Mouse (Mus musculus): ENCODE results near the gene Irf4. TPM values are rescaled to one million over a fixed set of nuclear protein-coding genes. Genes with fewer than 3 reads are reported as not detected.

Gene Irf4
- polyA plus RNA-seq, 1 experiment from 2014 or later, result 0.04 TPM

DNA sequence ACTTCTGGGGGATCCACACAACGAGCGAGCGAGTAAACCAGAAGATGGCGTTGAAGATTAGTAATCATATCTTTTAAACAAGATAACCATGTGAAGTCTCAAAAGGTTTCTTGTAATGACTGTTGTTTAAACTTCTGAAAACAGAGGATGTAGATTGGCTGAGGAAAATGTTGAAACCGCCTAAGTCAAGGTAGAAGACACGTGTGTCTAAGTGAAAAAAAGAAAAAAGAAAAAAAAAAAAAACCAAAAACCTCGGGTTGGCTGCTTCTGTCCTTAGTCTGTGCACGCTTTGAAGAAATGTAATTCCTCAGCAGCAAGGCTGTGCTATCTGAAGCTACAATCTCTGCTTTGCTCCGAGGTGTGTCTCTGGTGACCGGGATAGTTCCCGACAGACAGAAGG, 1.5 kb upstream of the Irf4 start:
- Histone ChIP-seq H3K4me2 (ENCODE audit: low read length) (no peak overlapping the region), H3K36me3 (ENCODE audit: control insufficient read depth, insufficient read depth, low read length) (no peaks in the 10 kb centered on the region), H3K4me3 (ENCODE audit: low read depth, low read length) (no peak overlapping the region), H3K9ac (ENCODE audit: low read length) (no peak overlapping the region), H3K27me3 (replicated peaks; ENCODE audit: control insufficient read depth, insufficient read depth, low read length) (peaks cover 43% of the 10 kb centered on the region), H3K27ac (ENCODE audit: low read depth, low read length) (no peak overlapping the region), H3K9me3 (replicated peaks; ENCODE audit: control insufficient read depth, low read length) (no peaks in the 10 kb centered on the region), H3K4me1 (ENCODE audit: control insufficient read depth, insufficient read depth, low read length) (peaks cover 13% of the 10 kb centered on the region)
- ATAC-seq (no peak), DNase-seq (ENCODE audit: low spot score) (no peak)
- 74% methylated on average over 11 of the region's 11 CpGs for WGBS

DNA sequence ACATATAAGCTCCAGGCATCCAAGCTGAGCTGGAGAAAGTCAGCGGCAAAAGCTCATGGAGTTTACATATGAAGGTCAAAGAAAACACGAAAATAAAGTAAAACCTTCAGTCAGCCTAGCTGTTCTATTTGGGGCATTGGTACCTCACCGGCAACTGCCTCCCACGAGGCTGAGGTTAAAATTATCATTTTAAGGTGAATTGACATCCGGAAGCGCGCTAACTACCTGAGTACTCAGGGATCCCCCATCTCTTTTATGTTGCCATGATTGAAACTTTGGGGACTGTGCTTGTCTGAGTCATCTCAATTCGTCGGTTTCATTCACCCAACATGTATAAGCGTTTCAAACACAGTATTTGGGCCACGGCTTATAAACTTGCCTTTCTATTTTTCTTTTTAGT, 705 bp upstream of the Irf4 start:
- H3K27ac ChIP-seq (ENCODE audit: low read depth, low read length), result no peak overlapping the region
- H3K4me3 ChIP-seq (ENCODE audit: low read depth, low read length), result no peak overlapping the region; the same call in 1 of the 2 replicates
- H3K4me2 ChIP-seq (ENCODE audit: low read length), result no peak overlapping the region
- no peak for ATAC-seq
- DNase-seq (ENCODE audit: low spot score), result no peak
- H3K9me3 ChIP-seq (replicated peaks; ENCODE audit: control insufficient read depth, low read length), result no peaks in the 10 kb centered on the region
- no peak overlapping the region for H3K9ac ChIP-seq (ENCODE audit: low read length)
- H3K4me1 ChIP-seq (ENCODE audit: control insufficient read depth, insufficient read depth, low read length), result peaks cover 13% of the 10 kb centered on the region
- no peaks in the 10 kb centered on the region for H3K36me3 ChIP-seq (ENCODE audit: control insufficient read depth, insufficient read depth, low read length)
- WGBS, result 58% methylated on average over 11 of the region's 11 CpGs
- H3K27me3 ChIP-seq (replicated peaks; ENCODE audit: control insufficient read depth, insufficient read depth, low read length), result peaks cover 43% of the 10 kb centered on the region

DNA sequence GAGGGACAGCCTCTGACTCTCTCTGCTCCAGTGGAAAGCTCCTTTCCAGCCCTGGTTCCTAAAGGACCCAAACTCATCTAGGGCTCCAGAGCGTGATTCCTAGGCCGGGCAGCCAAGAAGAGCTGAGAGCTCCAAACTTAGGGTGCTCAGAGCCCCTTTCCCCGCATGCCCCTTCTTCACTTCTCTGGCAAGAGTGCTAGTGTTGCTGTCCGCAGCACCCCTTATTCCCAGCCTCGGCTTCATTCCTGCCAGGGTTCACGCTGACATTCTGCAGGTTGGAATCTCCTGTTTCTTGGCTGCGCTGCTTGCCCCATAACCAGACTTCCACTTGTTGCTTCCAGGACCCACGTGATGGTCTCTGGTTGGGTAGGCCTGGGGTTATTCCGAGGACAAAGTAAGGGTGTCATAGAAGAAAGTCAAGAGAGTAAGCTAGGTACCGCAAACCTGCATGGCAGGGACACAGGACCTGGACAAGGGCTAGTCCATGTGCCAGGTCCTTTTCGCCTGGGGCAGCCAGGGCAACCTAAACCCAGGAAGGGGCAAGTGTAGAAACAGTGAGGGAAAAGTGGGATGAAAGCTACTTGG, 623 bp downstream of the Irf4 start:
- Histone ChIP-seq H3K4me1 (ENCODE audit: control insufficient read depth, insufficient read depth, low read length) (peaks cover 13% of the 10 kb centered on the region), H3K9ac (ENCODE audit: low read length) (no peak overlapping the region), H3K27me3 (replicated peaks; ENCODE audit: control insufficient read depth, insufficient read depth, low read length) (peaks cover 43% of the 10 kb centered on the region), H3K27ac (ENCODE audit: low read depth, low read length) (no peak overlapping the region), H3K4me3 (ENCODE audit: low read depth, low read length) (peak overlapping the region; percentile 29), H3K36me3 (ENCODE audit: control insufficient read depth, insufficient read depth, low read length) (no peaks in the 10 kb centered on the region), H3K4me2 (ENCODE audit: low read length) (peak overlapping the region; percentile 57), H3K9me3 (replicated peaks; ENCODE audit: control insufficient read depth, low read length) (no peaks in the 10 kb centered on the region)
- WGBS, result 2% methylated on average over 11 of the region's 11 CpGs
- ATAC-seq (peak; percentile 19; the same call in 1 of the 2 replicates), DNase-seq (ENCODE audit: low spot score) (no peak)

DNA sequence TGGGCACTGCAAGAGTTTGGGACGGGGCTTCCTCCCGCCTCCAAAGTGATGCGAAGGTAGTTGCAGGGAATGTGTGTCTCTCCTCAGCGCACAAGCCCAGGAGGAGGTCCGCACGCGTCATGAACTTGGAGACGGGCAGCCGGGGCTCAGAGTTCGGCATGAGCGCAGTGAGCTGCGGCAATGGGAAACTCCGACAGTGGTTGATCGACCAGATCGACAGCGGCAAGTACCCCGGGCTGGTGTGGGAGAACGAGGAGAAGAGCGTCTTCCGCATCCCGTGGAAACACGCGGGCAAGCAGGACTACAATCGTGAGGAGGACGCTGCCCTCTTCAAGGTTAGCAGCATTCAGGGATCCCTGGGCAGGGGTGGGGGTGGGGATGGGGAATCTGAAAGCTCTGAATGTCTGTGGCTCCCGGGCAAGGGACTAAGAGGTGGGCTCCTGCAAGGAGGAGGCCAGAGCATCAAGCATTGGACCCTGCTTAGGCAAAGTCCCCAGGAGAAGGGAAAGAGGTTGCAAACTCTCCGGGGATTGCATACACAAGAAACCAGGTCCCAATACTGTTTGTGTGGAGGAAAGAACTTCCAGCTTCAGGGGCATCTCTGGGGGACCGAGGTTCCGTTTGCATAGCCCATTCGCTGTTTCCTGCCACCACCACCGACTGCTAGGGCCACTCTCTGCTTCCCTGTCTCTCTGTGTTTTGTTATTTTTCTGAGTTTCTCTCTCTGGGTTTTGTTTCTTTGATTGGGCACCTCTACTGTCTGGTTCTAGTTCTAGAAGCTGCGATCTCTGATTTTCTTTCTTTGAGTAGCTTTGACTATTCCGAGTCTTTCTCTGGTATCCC, 1.7 kb downstream of the Irf4 start:
- Histone ChIP-seq H3K27me3 (replicated peaks; ENCODE audit: control insufficient read depth, insufficient read depth, low read length) (peaks cover 43% of the 10 kb centered on the region), H3K27ac (ENCODE audit: low read depth, low read length) (no peak overlapping the region), H3K9ac (ENCODE audit: low read length) (no peak overlapping the region), H3K4me2 (ENCODE audit: low read length) (peak overlapping the region; percentile 57), H3K4me3 (ENCODE audit: low read depth, low read length) (peak overlapping the region; percentile 26), H3K36me3 (ENCODE audit: control insufficient read depth, insufficient read depth, low read length) (no peaks in the 10 kb centered on the region), H3K4me1 (ENCODE audit: control insufficient read depth, insufficient read depth, low read length) (peaks cover 13% of the 10 kb centered on the region), H3K9me3 (replicated peaks; ENCODE audit: control insufficient read depth, low read length) (no peaks in the 10 kb centered on the region)
- DNase-seq (ENCODE audit: low spot score), result peak; percentile 21
- WGBS, result 2% methylated on average over 33 of the region's 33 CpGs
- ATAC-seq, result no peak

DNA sequence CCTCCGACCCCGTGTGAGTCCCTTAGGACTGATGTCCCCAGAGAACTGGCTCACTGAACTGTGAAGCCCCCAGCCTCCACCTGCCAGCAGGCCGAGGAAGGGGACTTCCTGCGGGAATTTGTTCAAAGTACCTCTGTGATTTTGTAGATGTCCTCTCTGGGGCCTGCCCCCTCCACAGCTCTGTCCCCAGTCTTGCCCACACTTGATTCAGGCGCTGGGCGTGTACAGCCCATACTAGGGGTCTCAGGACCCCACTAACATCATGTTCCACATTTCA, 2.2 kb downstream of the Irf4 start:
- Histone ChIP-seq H3K9ac (ENCODE audit: low read length) (no peak overlapping the region), H3K9me3 (replicated peaks; ENCODE audit: control insufficient read depth, low read length) (no peaks in the 10 kb centered on the region), H3K27ac (ENCODE audit: low read depth, low read length) (no peak overlapping the region), H3K36me3 (ENCODE audit: control insufficient read depth, insufficient read depth, low read length) (no peaks in the 10 kb centered on the region), H3K4me1 (ENCODE audit: control insufficient read depth, insufficient read depth, low read length) (peaks cover 13% of the 10 kb centered on the region), H3K27me3 (replicated peaks; ENCODE audit: control insufficient read depth, insufficient read depth, low read length) (peaks cover 43% of the 10 kb centered on the region), H3K4me3 (ENCODE audit: low read depth, low read length) (no peak overlapping the region), H3K4me2 (ENCODE audit: low read length) (no peak overlapping the region)
- ATAC-seq, result no peak
- 19% methylated on average over 6 of the region's 6 CpGs for WGBS
- DNase-seq (ENCODE audit: low spot score), result no peak

DNA sequence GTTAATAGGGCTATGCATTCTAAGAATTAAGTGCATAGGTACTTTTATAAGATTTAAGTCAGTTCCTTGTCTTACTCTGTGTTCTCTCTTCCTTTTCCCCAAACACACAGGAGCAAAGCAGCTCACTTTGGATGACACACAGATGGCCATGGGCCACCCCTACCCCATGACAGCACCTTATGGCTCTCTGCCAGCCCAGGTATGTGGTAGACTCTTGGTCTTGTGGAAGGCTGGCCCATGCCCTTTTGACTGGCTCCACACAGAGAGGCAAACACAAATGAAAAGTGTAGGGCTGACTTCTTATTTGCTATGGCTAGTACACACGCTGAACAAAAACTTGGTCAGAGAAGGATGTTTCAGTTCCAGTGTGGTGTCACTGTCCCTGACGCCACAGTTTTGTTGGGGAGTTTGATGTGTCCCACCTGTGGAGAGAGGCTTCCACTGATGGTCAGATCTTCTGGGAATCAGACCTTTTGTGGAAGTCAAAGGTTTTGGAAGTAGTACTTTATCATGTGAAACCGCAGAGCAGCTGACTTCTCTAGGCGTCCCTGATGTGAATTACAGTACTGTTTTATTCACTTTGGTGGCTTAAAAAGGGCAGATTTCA, 3.7 kb downstream of the Irf4 start:
- no peak for ATAC-seq
- no peak for DNase-seq (ENCODE audit: low spot score)
- no peak overlapping the region for H3K9ac ChIP-seq (ENCODE audit: low read length)
- H3K36me3 ChIP-seq (ENCODE audit: control insufficient read depth, insufficient read depth, low read length), result no peaks in the 10 kb centered on the region
- H3K27me3 ChIP-seq (replicated peaks; ENCODE audit: control insufficient read depth, insufficient read depth, low read length), result peaks cover 37% of the 10 kb centered on the region
- H3K4me1 ChIP-seq (ENCODE audit: control insufficient read depth, insufficient read depth, low read length), result peaks cover 13% of the 10 kb centered on the region
- H3K9me3 ChIP-seq (replicated peaks; ENCODE audit: control insufficient read depth, low read length), result no peaks in the 10 kb centered on the region
- no peak overlapping the region for H3K4me3 ChIP-seq (ENCODE audit: low read depth, low read length)
- H3K27ac ChIP-seq (ENCODE audit: low read depth, low read length), result no peak overlapping the region
- 86% methylated on average over 4 of the region's 4 CpGs for WGBS
- H3K4me2 ChIP-seq (ENCODE audit: low read length), result no peak overlapping the region

DNA sequence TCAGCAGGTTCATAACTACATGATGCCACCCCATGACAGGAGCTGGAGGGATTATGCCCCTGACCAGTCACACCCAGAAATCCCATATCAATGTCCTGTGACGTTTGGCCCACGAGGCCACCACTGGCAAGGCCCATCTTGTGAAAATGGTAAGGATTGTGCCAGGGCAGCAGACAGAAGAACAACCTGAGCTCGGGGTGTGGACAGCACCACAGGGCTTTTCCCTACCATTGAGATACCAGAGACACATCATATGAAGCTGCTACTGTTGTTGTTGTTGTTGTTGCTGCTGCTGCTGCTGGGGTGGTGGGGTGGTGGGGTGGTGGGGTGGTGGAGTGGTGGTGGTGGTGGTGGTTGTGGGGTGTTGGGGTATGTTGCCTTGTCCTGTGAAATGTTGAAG, 4.4 kb downstream of the Irf4 start:
- H3K9me3 ChIP-seq (replicated peaks; ENCODE audit: control insufficient read depth, low read length), result no peaks in the 10 kb centered on the region
- H3K4me1 ChIP-seq (ENCODE audit: control insufficient read depth, insufficient read depth, low read length), result peaks cover 13% of the 10 kb centered on the region
- H3K4me3 ChIP-seq (ENCODE audit: low read depth, low read length), result no peak overlapping the region
- H3K27me3 ChIP-seq (replicated peaks; ENCODE audit: control insufficient read depth, insufficient read depth, low read length), result peaks cover 30% of the 10 kb centered on the region
- ATAC-seq, result no peak
- no peak overlapping the region for H3K9ac ChIP-seq (ENCODE audit: low read length)
- H3K27ac ChIP-seq (ENCODE audit: low read depth, low read length), result no peak overlapping the region
- no peak for DNase-seq (ENCODE audit: low spot score)
- 83% methylated on average over 3 of the region's 3 CpGs for WGBS
- H3K36me3 ChIP-seq (ENCODE audit: control insufficient read depth, insufficient read depth, low read length), result no peaks in the 10 kb centered on the region
- H3K4me2 ChIP-seq (ENCODE audit: low read length), result no peak overlapping the region

DNA sequence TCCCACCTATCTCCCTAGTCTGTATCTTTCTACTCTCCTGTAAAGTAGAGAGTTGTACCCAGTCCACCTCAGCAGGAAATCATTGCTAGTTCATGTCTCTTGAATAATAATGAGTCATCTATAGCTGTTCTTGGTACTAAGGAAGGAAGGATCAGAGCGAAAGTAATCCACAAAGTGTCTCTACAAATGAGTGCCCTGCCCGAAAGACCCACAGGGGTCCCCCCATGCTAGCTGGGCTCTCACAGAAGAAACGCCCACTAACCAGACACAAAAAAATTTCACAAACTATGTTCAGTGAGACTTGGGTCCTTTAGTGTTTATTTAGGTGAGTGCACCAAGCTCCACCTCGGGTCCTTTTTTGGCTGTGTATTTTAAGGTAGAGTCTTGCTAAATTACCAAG, 5.0 kb downstream of the Irf4 start:
- H3K27ac ChIP-seq (ENCODE audit: low read depth, low read length), result no peak overlapping the region
- ATAC-seq (no peak), DNase-seq (ENCODE audit: low spot score) (no peak)
- no peaks in the 10 kb centered on the region for H3K9me3 ChIP-seq (replicated peaks; ENCODE audit: control insufficient read depth, low read length)
- H3K4me1 ChIP-seq (ENCODE audit: control insufficient read depth, insufficient read depth, low read length), result peaks cover 10% of the 10 kb centered on the region
- no peak overlapping the region for H3K4me2 ChIP-seq (ENCODE audit: low read length)
- no peak overlapping the region for H3K9ac ChIP-seq (ENCODE audit: low read length)
- H3K4me3 ChIP-seq (ENCODE audit: low read depth, low read length), result no peak overlapping the region
- WGBS, result 74% methylated on average over 4 of the region's 4 CpGs
- no peaks in the 10 kb centered on the region for H3K36me3 ChIP-seq (ENCODE audit: control insufficient read depth, insufficient read depth, low read length)
- peaks cover 23% of the 10 kb centered on the region for H3K27me3 ChIP-seq (replicated peaks; ENCODE audit: control insufficient read depth, insufficient read depth, low read length)

Measured in forebrain, embryonic 14.5 days (tissue).